ENCODE assay signal across 8 mouse cellular contexts in genomic region chr10:117663865-117664200, GRCm38 (mm10). TPM values are rescaled to one million over a fixed set of nuclear protein-coding genes. Genes with fewer than 3 reads are reported as not detected.
DNase-seq lines count a peak whose midpoint lies in the region; ATAC-seq and TF ChIP-seq lines count a peak whose summit lies in the region.

No protein-coding gene starts in this region.

- no peak overlapping the region for H3K4me2 ChIP-seq in forebrain, embryonic 14.5 days (ENCODE audit: low read length)
- H3K4me2 ChIP-seq in kidney, postnatal 0 days (ENCODE audit: low read length): peak overlapping the region; percentile 48

- peaks cover 12% of the 10 kb centered on the region for H3K4me1 ChIP-seq in forebrain, embryonic 10.5 days
- no peaks in the 10 kb centered on the region for H3K4me1 ChIP-seq in forebrain, embryonic 14.5 days (ENCODE audit: control insufficient read depth, insufficient read depth, low read length)
- peaks cover 11% of the 10 kb centered on the region; the same call in 1 of the 2 replicates for H3K4me1 ChIP-seq in kidney, postnatal 0 days (replicated peaks; ENCODE audit: insufficient read depth, low read length)
- H3K4me1 ChIP-seq in cerebellum, adult 2 months (ENCODE audit: control insufficient read depth, insufficient read depth, low read length): peaks cover 2% of the 10 kb centered on the region; the same call in 1 of the 2 replicates

- H3K27ac ChIP-seq in forebrain, embryonic 10.5 days: peak overlapping the region; percentile 30; the same call in 1 of the 2 replicates
- H3K27ac ChIP-seq in forebrain, embryonic 14.5 days (ENCODE audit: low read depth, low read length): no peak overlapping the region
- H3K27ac ChIP-seq in kidney, postnatal 0 days: peak overlapping the region; percentile 84
- no peak overlapping the region for H3K27ac ChIP-seq in cerebellum, adult 2 months (ENCODE audit: insufficient read depth, low read length)

- no peak for DNase-seq in forebrain, embryonic 10.5 days (ENCODE audit: extremely low spot score, low spot score)
- no peak for DNase-seq in forebrain, embryonic 14.5 days (ENCODE audit: low spot score)
- DNase-seq in embryo, embryonic 9.5 days (ENCODE audit: extremely low spot score): peak; percentile 44
- DNase-seq in kidney, postnatal 0 days (ENCODE audit: low spot score): peak; percentile 71
- DNase-seq in lung, postnatal 10 days: peak; percentile 70
- no peak for DNase-seq in cerebellum, adult 18-20 months
- DNase-seq in cerebellum, adult 2 months: no peak
- DNase-seq in left cerebral cortex, postnatal 10 days (ENCODE audit: extremely low spot score in 1 of 2, low spot score in 2 of 2): no peak

- TF ChIP-seq POLR2A in cerebellum, adult 2 months (IDR thresholded peaks at IDR 0.05; ENCODE audit: borderline replicate concordance, insufficient read depth, low read length): no peak

- peak overlapping the region; percentile 23 for H3K4me3 ChIP-seq in forebrain, embryonic 10.5 days
- H3K4me3 ChIP-seq in forebrain, embryonic 14.5 days (ENCODE audit: low read depth, low read length): no peak overlapping the region
- H3K4me3 ChIP-seq in kidney, postnatal 0 days (replicated peaks; ENCODE audit: low read depth, low read length): 0 out of 2 replicates have a peak overlapping the region, but pooled peaks have one; percentile 9
- no peak overlapping the region for H3K4me3 ChIP-seq in cerebellum, adult 2 months (replicated peaks; ENCODE audit: insufficient read depth, low read depth, low read length)

- H3K36me3 ChIP-seq in forebrain, embryonic 10.5 days (replicated peaks): no peaks in the 10 kb centered on the region
- H3K36me3 ChIP-seq in forebrain, embryonic 14.5 days (ENCODE audit: control insufficient read depth, insufficient read depth, low read length): no peaks in the 10 kb centered on the region
- H3K36me3 ChIP-seq in kidney, postnatal 0 days (ENCODE audit: insufficient read depth, low read length): no peaks in the 10 kb centered on the region

- H3K9ac ChIP-seq in forebrain, embryonic 14.5 days (ENCODE audit: low read length): no peak overlapping the region
- H3K9ac ChIP-seq in kidney, postnatal 0 days (ENCODE audit: low read depth, low read length): no peak overlapping the region

- intact Hi-C loops in left cerebral cortex, postnatal 10 days (cut with DNase I): no loop called here

- no peak for TF ChIP-seq CTCF in kidney, postnatal 0 days (IDR thresholded peaks at IDR 0.05; ENCODE audit: low read depth)
- no peak for TF ChIP-seq CTCF in cerebellum, adult 2 months (IDR thresholded peaks at IDR 0.05; ENCODE audit: borderline replicate concordance, insufficient read depth, low read depth, low read length)

- no peaks in the 10 kb centered on the region for H3K9me3 ChIP-seq in forebrain, embryonic 10.5 days
- H3K9me3 ChIP-seq in forebrain, embryonic 14.5 days (replicated peaks; ENCODE audit: control insufficient read depth, low read length): no peaks in the 10 kb centered on the region
- H3K9me3 ChIP-seq in kidney, postnatal 0 days (replicated peaks; ENCODE audit: low read length): no peaks in the 10 kb centered on the region

- WGBS in forebrain, embryonic 10.5 days: 32% methylated on average over 9 of the region's 9 CpGs
- WGBS in forebrain, embryonic 14.5 days: 26% methylated on average over 8 of the region's 9 CpGs
- 19% methylated on average over 9 of the region's 9 CpGs for WGBS in kidney, postnatal 0 days
- 31% methylated on average over 9 of the region's 9 CpGs for WGBS in cerebellum, adult 2 months

- ATAC-seq in forebrain, embryonic 14.5 days: no peak
- ATAC-seq in kidney, postnatal 0 days (replicated peaks; ENCODE audit: low FRiP score, low read depth): peak; percentile 86

- no peaks in the 10 kb centered on the region for H3K27me3 ChIP-seq in forebrain, embryonic 10.5 days (ENCODE audit: poor library complexity, severe bottlenecking)
- H3K27me3 ChIP-seq in forebrain, embryonic 14.5 days (replicated peaks; ENCODE audit: control insufficient read depth, insufficient read depth, low read length): no peaks in the 10 kb centered on the region
- H3K27me3 ChIP-seq in kidney, postnatal 0 days (ENCODE audit: insufficient read depth, low read length): no peaks in the 10 kb centered on the region
- no peaks in the 10 kb centered on the region for H3K27me3 ChIP-seq in cerebellum, adult 2 months (ENCODE audit: control insufficient read depth, insufficient read depth, low read length)

RNA-seq across cellular contexts. Expression of gene Cpm, which starts 34.5 kb away (rescaled TPM):
- polyA plus RNA-seq in forebrain, embryonic 10.5 days (2016; fragmentation: Nextera tagmentation; extraction: Ambion mirVana): 4.8 and 5.9 TPM in 2 replicates
- polyA plus RNA-seq in forebrain, embryonic 14.5 days (2014; fragmentation: Nextera tagmentation; extraction: Ambion mirVana): 5.1 and 6.1 TPM in 2 replicates
- polyA plus RNA-seq in kidney, postnatal 0 days (2015; fragmentation: Nextera tagmentation; extraction: Ambion mirVana): 51.7 and 52.8 TPM in 2 replicates
- polyA plus RNA-seq in cerebellum, adult 2 months (2012; rRNA removed): 9.5 and 13.6 TPM in 2 replicates
- 1 to 10 TPM; 2.0 to 3.3 TPM for total RNA-seq in left cerebral cortex, postnatal 10 days (2021)

RNA-seq across cellular contexts. Expression of gene Mdm2, which starts 46.7 kb away (rescaled TPM):
- 54.0 and 58.3 TPM in 2 replicates for polyA plus RNA-seq in forebrain, embryonic 10.5 days (2016; fragmentation: Nextera tagmentation; extraction: Ambion mirVana)
- 33.0 and 47.7 TPM in 2 replicates for polyA plus RNA-seq in forebrain, embryonic 14.5 days (2014; fragmentation: Nextera tagmentation; extraction: Ambion mirVana)
- polyA plus RNA-seq in kidney, postnatal 0 days (2015; fragmentation: Nextera tagmentation; extraction: Ambion mirVana): 22.0 and 24.5 TPM in 2 replicates
- 60.7 and 67.6 TPM in 2 replicates for polyA plus RNA-seq in cerebellum, adult 2 months (2012; rRNA removed)
- total RNA-seq in left cerebral cortex, postnatal 10 days (2021): 10 to 100 TPM; 39.5 to 42.1 TPM

Comparison
In these comparisons a context has a peak if more than half of its experiments do, and no peak if none do; other contexts are left out.
1. H3K27ac ChIP-seq: peak in forebrain, embryonic 10.5 days (single experiment) and kidney, postnatal 0 days (single experiment); none in forebrain, embryonic 14.5 days (single experiment) and cerebellum, adult 2 months (single experiment).
2. H3K4me3 ChIP-seq: peak in forebrain, embryonic 10.5 days (single experiment) and kidney, postnatal 0 days (single experiment); none in forebrain, embryonic 14.5 days (single experiment) and cerebellum, adult 2 months (single experiment).
3. DNase-seq: peak in embryo, embryonic 9.5 days (single experiment), kidney, postnatal 0 days (single experiment) and lung, postnatal 10 days (single experiment); none in forebrain, embryonic 10.5 days (single experiment), forebrain, embryonic 14.5 days (single experiment), cerebellum, adult 18-20 months (0 of 2), cerebellum, adult 2 months (0 of 2) and left cerebral cortex, postnatal 10 days (0 of 2).